Comparison of ENCODE assay signal across 9 mouse cellular contexts in genomic region chr4:83050151-83050796, GRCm38 (mm10). TPM values are rescaled to one million over a fixed set of nuclear protein-coding genes. Genes with fewer than 3 reads are reported as not detected.
DNase-seq lines count a peak whose midpoint lies in the region; ATAC-seq lines count a peak whose summit lies in the region.
"Had no signal": no experiment of that assay in that cellular context is flagged by ENCODE, and none has a peak within 500 bp of the region (broad histone marks: within the 10 kb centered on the region; RNA-seq: fewer than 3 reads in every experiment).

No protein-coding gene starts in this region.

- no peaks in the 10 kb centered on the region for H3K27me3 ChIP-seq in heart, embryonic 14.5 days (ENCODE audit: control insufficient read depth, insufficient read depth, low read length)
- no peaks in the 10 kb centered on the region for H3K27me3 ChIP-seq in midbrain, embryonic 12.5 days
- no peaks in the 10 kb centered on the region for H3K27me3 ChIP-seq in midbrain, embryonic 15.5 days (replicated peaks)
- H3K27me3 ChIP-seq in limb, embryonic 13.5 days = no peaks in the 10 kb centered on the region

- H3K4me1 ChIP-seq in heart, embryonic 14.5 days (ENCODE audit: control insufficient read depth in 2 of 2, insufficient read depth in 2 of 2, low read length in 2 of 2) = peaks cover 19 to 43% of the 10 kb centered on the region in 2 experiments
- peaks cover 30% of the 10 kb centered on the region for H3K4me1 ChIP-seq in midbrain, embryonic 12.5 days
- H3K4me1 ChIP-seq in midbrain, embryonic 15.5 days = peaks cover 14% of the 10 kb centered on the region
- H3K4me1 ChIP-seq in limb, embryonic 13.5 days = peaks cover 74% of the 10 kb centered on the region

- no peak for ATAC-seq in heart, embryonic 14.5 days (ENCODE audit: insufficient number of reproducible peaks, insufficient read depth, low FRiP score, low read depth)
- no peak for ATAC-seq in midbrain, embryonic 12.5 days (ENCODE audit: low FRiP score, low read depth)
- ATAC-seq in midbrain, embryonic 15.5 days (replicated peaks) = no peak
- ATAC-seq in limb, embryonic 13.5 days (ENCODE audit: low FRiP score, low read depth) = no peak
- no peak for ATAC-seq in granulocyte monocyte progenitor cell, adult 5-6 weeks (replicated peaks; ENCODE audit: poor library complexity, severe bottlenecking)

- intact Hi-C loops in heart, postnatal 10 days (cut with DNase I) = no loop called here

- peak overlapping the region; percentile 71; the same call in 1 of the 2 replicates for H3K9ac ChIP-seq in heart, embryonic 14.5 days (ENCODE audit: low read length)
- no peak overlapping the region for H3K9ac ChIP-seq in midbrain, embryonic 12.5 days (replicated peaks)
- no peak overlapping the region for H3K9ac ChIP-seq in midbrain, embryonic 15.5 days
- H3K9ac ChIP-seq in limb, embryonic 13.5 days = 0 out of 2 replicates have a peak overlapping the region, but pooled peaks have one; percentile 60

- no peaks in the 10 kb centered on the region for H3K9me3 ChIP-seq in heart, embryonic 14.5 days (ENCODE audit: control insufficient read depth, low read length)
- no peaks in the 10 kb centered on the region for H3K9me3 ChIP-seq in midbrain, embryonic 12.5 days
- H3K9me3 ChIP-seq in midbrain, embryonic 15.5 days = no peaks in the 10 kb centered on the region
- H3K9me3 ChIP-seq in limb, embryonic 13.5 days = no peaks in the 10 kb centered on the region

- no peaks in the 10 kb centered on the region for H3K36me3 ChIP-seq in heart, embryonic 14.5 days (ENCODE audit: control insufficient read depth, insufficient read depth, low read length)
- H3K36me3 ChIP-seq in midbrain, embryonic 12.5 days = no peaks in the 10 kb centered on the region
- no peaks in the 10 kb centered on the region for H3K36me3 ChIP-seq in midbrain, embryonic 15.5 days (replicated peaks)
- H3K36me3 ChIP-seq in limb, embryonic 13.5 days = no peaks in the 10 kb centered on the region

- 21% methylated on average over 5 of the region's 5 CpGs for WGBS in heart, embryonic 14.5 days
- 70% methylated on average over 5 of the region's 5 CpGs for WGBS in midbrain, embryonic 12.5 days
- WGBS in midbrain, embryonic 15.5 days = 84% methylated on average over 5 of the region's 5 CpGs
- 24% methylated on average over 5 of the region's 5 CpGs for WGBS in limb, embryonic 13.5 days

- peak overlapping the region; percentile 80 for H3K4me2 ChIP-seq in heart, embryonic 14.5 days (ENCODE audit: low read length)
- H3K4me2 ChIP-seq in midbrain, embryonic 12.5 days (replicated peaks) = peak overlapping the region; percentile 66
- H3K4me2 ChIP-seq in midbrain, embryonic 15.5 days = no peak overlapping the region
- H3K4me2 ChIP-seq in limb, embryonic 13.5 days (replicated peaks) = peak overlapping the region; percentile 70

- 0 out of 4 replicates have a peak overlapping the region, but pooled peaks of 1 of the 2 experiments have one; percentile 19 for H3K27ac ChIP-seq in heart, embryonic 14.5 days (replicated peaks in 1 of 2; ENCODE audit: control insufficient read depth in 1 of 2, insufficient read depth in 1 of 2, low read depth in 2 of 2, low read length in 2 of 2)
- H3K27ac ChIP-seq in midbrain, embryonic 12.5 days (replicated peaks) = no peak overlapping the region
- H3K27ac ChIP-seq in midbrain, embryonic 15.5 days = no peak overlapping the region
- H3K27ac ChIP-seq in limb, embryonic 13.5 days = peak overlapping the region; percentile 55

- DNase-seq in heart, postnatal 10 days = no peak
- no peak for DNase-seq in spleen, adult 18-20 months
- DNase-seq in gastrocnemius, postnatal 4 days (ENCODE audit: low spot score in 2 of 2) = no peak
- DNase-seq: kidney, postnatal 4 days had no signal

- H3K4me3 ChIP-seq in heart, embryonic 14.5 days (ENCODE audit: control insufficient read depth in 1 of 2, insufficient read depth in 1 of 2, low read depth in 1 of 2, low read length in 2 of 2) = peak overlapping the region; percentile 44 to 47
- peak overlapping the region; percentile 38 for H3K4me3 ChIP-seq in midbrain, embryonic 12.5 days
- no peak overlapping the region for H3K4me3 ChIP-seq in midbrain, embryonic 15.5 days
- H3K4me3 ChIP-seq in limb, embryonic 13.5 days = peak overlapping the region; percentile 46

RNA-seq across cellular contexts. Expression of gene Frem1, which starts 1.9 kb away (rescaled TPM):
- polyA plus RNA-seq in heart, embryonic 14.5 days (2014; fragmentation: Nextera tagmentation; extraction: Ambion mirVana) = 6.4 and 7.5 TPM in 2 replicates
- total RNA-seq in heart, postnatal 10 days (2021) = 1 to 10 TPM; 2.0 TPM
- polyA plus RNA-seq in midbrain, embryonic 12.5 days (2016; fragmentation: Nextera tagmentation; extraction: Ambion mirVana) = 5.0 and 7.4 TPM in 2 replicates
- polyA plus RNA-seq in midbrain, embryonic 15.5 days (2015; fragmentation: Nextera tagmentation; extraction: Ambion mirVana) = 1.6 and 1.7 TPM in 2 replicates
- polyA plus RNA-seq in limb, embryonic 13.5 days (2015; fragmentation: Nextera tagmentation; extraction: Ambion mirVana) = 5.5 and 6.2 TPM in 2 replicates
- not detected in 2 replicates for total RNA-seq in granulocyte monocyte progenitor cell, adult 5-6 weeks (2014; fragmentation: Nextera tagmentation)
- not detected in 2 replicates for total RNA-seq in granulocyte monocyte progenitor cell, adult 5-6 weeks (2017)
- total RNA-seq in gastrocnemius, postnatal 4 days (2021) = 1 to 10 TPM; 7.2 to 9.4 TPM

Comparison
In these comparisons a context has a peak if more than half of its experiments do, and no peak if none do; other contexts are left out.
1. H3K9ac ChIP-seq: peak in heart, embryonic 14.5 days (single experiment) and limb, embryonic 13.5 days (single experiment); none in midbrain, embryonic 12.5 days (single experiment) and midbrain, embryonic 15.5 days (single experiment).